Mouse (Mus musculus): ENCODE measurements around the gene Ptov1. TPM values are rescaled to one million over a fixed set of nuclear protein-coding genes. Genes with fewer than 3 reads are reported as not detected.
"Not testable (repeated sequence)": the region's sequence is repeated elsewhere in the genome, so short reads cannot be mapped to it uniquely, and the experiment has no call there.

Gene Ptov1
- total RNA-seq, 2 experiments from 2014 or later = 40.9 to 88.8 TPM

GRCm38 (mm10) chr7:44890737-44891136 lies 21.1 kb upstream of the Ptov1 start:
- no peak for ATAC-seq (replicated peaks; ENCODE audit: low FRiP score, low TSS enrichment, poor library complexity, severe bottlenecking)

GRCm38 (mm10) chr7:44890180-44890579 lies 20.6 kb upstream of the Ptov1 start:
- ATAC-seq (replicated peaks; ENCODE audit: low FRiP score, low TSS enrichment, poor library complexity, severe bottlenecking) = no peak

GRCm38 (mm10) chr7:44888256-44889105 lies 18.9 kb upstream of the Ptov1 start:
- no peak for ATAC-seq (replicated peaks; ENCODE audit: low FRiP score, low TSS enrichment, poor library complexity, severe bottlenecking)

- ATAC-seq (replicated peaks; ENCODE audit: low FRiP score, low TSS enrichment, poor library complexity, severe bottlenecking) = no peak
Observed at GRCm38 (mm10) chr7:44886964-44887363, 17.4 kb upstream of the Ptov1 start.

- ATAC-seq (replicated peaks; ENCODE audit: low FRiP score, low TSS enrichment, poor library complexity, severe bottlenecking) = no peak
Observed at GRCm38 (mm10) chr7:44884637-44885036, 15.0 kb upstream of the Ptov1 start.

- ATAC-seq (replicated peaks; ENCODE audit: low FRiP score, low TSS enrichment, poor library complexity, severe bottlenecking) = no peak
Observed at GRCm38 (mm10) chr7:44883036-44883435, 13.4 kb upstream of the Ptov1 start.

- ATAC-seq (replicated peaks; ENCODE audit: low FRiP score, low TSS enrichment, poor library complexity, severe bottlenecking) = no peak
Observed at GRCm38 (mm10) chr7:44877833-44878232, 8.2 kb upstream of the Ptov1 start.

GRCm38 (mm10) chr7:44871774-44872173 lies 2.2 kb upstream of the Ptov1 start:
- not testable (repeated sequence) for ATAC-seq (replicated peaks; ENCODE audit: low FRiP score, low TSS enrichment, poor library complexity, severe bottlenecking)

GRCm38 (mm10) chr7:44871181-44871580 lies 1.6 kb upstream of the Ptov1 start:
- no peak for ATAC-seq (replicated peaks; ENCODE audit: low FRiP score, low TSS enrichment, poor library complexity, severe bottlenecking)

GRCm38 (mm10) chr7:44870614-44871013 lies 1.0 kb upstream of the Ptov1 start:
- no peak for ATAC-seq (replicated peaks; ENCODE audit: low FRiP score, low TSS enrichment, poor library complexity, severe bottlenecking)

- no peak for ATAC-seq (replicated peaks; ENCODE audit: low FRiP score, low TSS enrichment, poor library complexity, severe bottlenecking)
Observed at GRCm38 (mm10) chr7:44868919-44869696, 480 bp downstream of the Ptov1 start.

GRCm38 (mm10) chr7:44868465-44868864 lies 1.1 kb downstream of the Ptov1 start:
- ATAC-seq (replicated peaks; ENCODE audit: low FRiP score, low TSS enrichment, poor library complexity, severe bottlenecking) = no peak

GRCm38 (mm10) chr7:44867802-44868201 lies 1.8 kb downstream of the Ptov1 start:
- no peak for ATAC-seq (replicated peaks; ENCODE audit: low FRiP score, low TSS enrichment, poor library complexity, severe bottlenecking)

- no peak for ATAC-seq (replicated peaks; ENCODE audit: low FRiP score, low TSS enrichment, poor library complexity, severe bottlenecking)
Observed at GRCm38 (mm10) chr7:44867010-44867702, 2.4 kb downstream of the Ptov1 start.

GRCm38 (mm10) chr7:44866276-44867009 lies 3.1 kb downstream of the Ptov1 start:
- peak; percentile 22 for ATAC-seq (replicated peaks; ENCODE audit: low FRiP score, low TSS enrichment, poor library complexity, severe bottlenecking)

GRCm38 (mm10) chr7:44864595-44865542 lies 4.7 kb downstream of the Ptov1 start:
- ATAC-seq (replicated peaks; ENCODE audit: low FRiP score, low TSS enrichment, poor library complexity, severe bottlenecking) = 0 out of 2 replicates have a peak, but pooled peaks have one; percentile 15

- no peak for ATAC-seq (replicated peaks; ENCODE audit: low FRiP score, low TSS enrichment, poor library complexity, severe bottlenecking)
Observed at GRCm38 (mm10) chr7:44863982-44864494, 5.5 kb downstream of the Ptov1 start.

GRCm38 (mm10) chr7:44863210-44863609 lies 6.4 kb downstream of the Ptov1 start:
- no peak for ATAC-seq (replicated peaks; ENCODE audit: low FRiP score, low TSS enrichment, poor library complexity, severe bottlenecking)

All from megakaryocyte-erythroid progenitor cell, adult 5-6 weeks (primary cell).